In the genomic region with DNA sequence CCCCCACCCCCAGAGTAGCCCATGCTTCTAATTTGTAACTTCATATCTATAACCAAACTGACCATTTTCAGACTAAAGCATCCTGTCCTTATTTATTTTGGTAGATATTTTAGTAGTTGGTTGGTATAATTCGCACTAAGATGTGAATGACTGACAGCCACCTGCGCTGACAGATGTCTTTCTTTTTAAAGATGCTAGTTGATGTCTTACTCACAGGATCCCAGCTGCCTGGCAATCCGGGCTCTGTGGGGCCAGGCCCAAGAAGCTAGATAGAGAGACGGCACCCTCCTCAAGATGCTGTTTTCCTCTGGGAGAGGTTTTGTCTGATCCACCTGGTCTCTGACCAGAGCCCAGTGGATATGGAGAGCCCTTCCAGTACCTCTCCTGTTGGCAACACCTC, we compare ENCODE assay signal across 21 mouse cellular contexts. TPM values are rescaled to one million over a fixed set of nuclear protein-coding genes. Genes with fewer than 3 reads are reported as not detected.
DNase-seq lines count a peak whose midpoint lies in the region; ATAC-seq lines count a peak whose summit lies in the region.
"Had no signal": no experiment of that assay in that cellular context is flagged by ENCODE, and none has a peak within 500 bp of the region (broad histone marks: within the 10 kb centered on the region; RNA-seq: fewer than 3 reads in every experiment).

No protein-coding gene starts in this region.

- no peak overlapping the region for H3K4me2 ChIP-seq in forebrain, embryonic 14.5 days (ENCODE audit: low read length)
- H3K4me2 ChIP-seq in forebrain, embryonic 11.5 days (ENCODE audit: low read depth, low read length, severe bottlenecking), result no peak overlapping the region
- H3K4me2 ChIP-seq: forebrain, embryonic 13.5 days; heart, embryonic 13.5 days; hindbrain, embryonic 14.5 days had no signal

- peak; percentile 38 for DNase-seq in forebrain, embryonic 14.5 days (ENCODE audit: low spot score)
- DNase-seq in forebrain, embryonic 11.5 days (ENCODE audit: low spot score), result no peak
- peak; percentile 38 for DNase-seq in layer of hippocampus, adult 11-12 months (ENCODE audit: low spot score)
- no peak for DNase-seq in layer of hippocampus, adult 9-10 months (ENCODE audit: low spot score)
- peak; percentile 30 to 48 for DNase-seq in layer of hippocampus, adult 8-10 months (ENCODE audit: low spot score in 2 of 2)
- no peak for DNase-seq in layer of hippocampus, postnatal 36 days
- peak; percentile 64 for DNase-seq in layer of hippocampus, adult 9-11 months
- no peak for DNase-seq in cerebellum, postnatal 14 days
- DNase-seq: cerebellum, adult 11-12 months; gastrocnemius, postnatal 36 days had no signal

- ATAC-seq in forebrain, embryonic 14.5 days, result no peak
- ATAC-seq in forebrain, embryonic 11.5 days (replicated peaks; ENCODE audit: low FRiP score), result no peak
- ATAC-seq: inflammation-experienced regulatory T-cells, adult 6 months had no signal

- H3K36me3 ChIP-seq in forebrain, embryonic 14.5 days (ENCODE audit: control insufficient read depth, insufficient read depth, low read length), result no peaks in the 10 kb centered on the region
- H3K36me3 ChIP-seq in forebrain, embryonic 11.5 days (ENCODE audit: control insufficient read depth, insufficient read depth, low read length), result no peaks in the 10 kb centered on the region
- H3K36me3 ChIP-seq: G1E; heart, embryonic 10.5 days; heart, embryonic 13.5 days had no signal

- H3K27ac ChIP-seq in forebrain, embryonic 14.5 days (ENCODE audit: low read depth, low read length), result no peak overlapping the region
- no peak overlapping the region for H3K27ac ChIP-seq in forebrain, embryonic 11.5 days (ENCODE audit: low read depth, low read length)
- H3K27ac ChIP-seq: forebrain, embryonic 13.5 days; heart, adult 2 months; heart, embryonic 10.5 days; heart, embryonic 13.5 days; hindbrain, embryonic 14.5 days; hindbrain, postnatal 0 days had no signal

- H3K4me1 ChIP-seq in forebrain, embryonic 14.5 days (ENCODE audit: control insufficient read depth, insufficient read depth, low read length), result no peaks in the 10 kb centered on the region
- no peaks in the 10 kb centered on the region for H3K4me1 ChIP-seq in forebrain, embryonic 11.5 days (replicated peaks; ENCODE audit: control insufficient read depth, insufficient read depth, low read length)
- H3K4me1 ChIP-seq: heart, embryonic 10.5 days; heart, embryonic 13.5 days had no signal

- no peaks in the 10 kb centered on the region for H3K27me3 ChIP-seq in forebrain, embryonic 14.5 days (replicated peaks; ENCODE audit: control insufficient read depth, insufficient read depth, low read length)
- H3K27me3 ChIP-seq in forebrain, embryonic 11.5 days (ENCODE audit: control insufficient read depth, insufficient read depth, low read length), result no peaks in the 10 kb centered on the region
- H3K27me3 ChIP-seq: forebrain, embryonic 13.5 days; Patski had no signal

- H3K4me3 ChIP-seq in forebrain, embryonic 14.5 days (ENCODE audit: low read depth, low read length), result no peak overlapping the region
- no peak overlapping the region for H3K4me3 ChIP-seq in forebrain, embryonic 11.5 days (ENCODE audit: low read depth, low read length)
- H3K4me3 ChIP-seq: forebrain, embryonic 13.5 days; heart, adult 2 months; heart, embryonic 10.5 days; heart, embryonic 13.5 days had no signal

- 77% methylated on average over 4 of the region's 4 CpGs for WGBS in forebrain, embryonic 14.5 days
- 84% methylated on average over 4 of the region's 4 CpGs for WGBS in forebrain, embryonic 11.5 days

- no peaks in the 10 kb centered on the region for H3K9me3 ChIP-seq in forebrain, embryonic 14.5 days (replicated peaks; ENCODE audit: control insufficient read depth, low read length)
- H3K9me3 ChIP-seq in forebrain, embryonic 11.5 days (ENCODE audit: control insufficient read depth, low read length), result no peaks in the 10 kb centered on the region
- H3K9me3 ChIP-seq: forebrain, embryonic 13.5 days; G1E; heart, embryonic 10.5 days; heart, embryonic 13.5 days had no signal

- H3K9ac ChIP-seq in forebrain, embryonic 14.5 days (ENCODE audit: low read length), result no peak overlapping the region
- H3K9ac ChIP-seq in forebrain, embryonic 11.5 days (ENCODE audit: low read length), result no peak overlapping the region
- H3K9ac ChIP-seq: forebrain, embryonic 13.5 days; heart, embryonic 13.5 days; hindbrain, embryonic 14.5 days had no signal

RNA-seq across cellular contexts. Expression of gene Crtac1, which starts 11.7 kb away (rescaled TPM):
- 17.3 and 17.6 TPM in 2 replicates for polyA plus RNA-seq in forebrain, embryonic 14.5 days (2014; fragmentation: Nextera tagmentation; extraction: Ambion mirVana)
- polyA plus RNA-seq in forebrain, embryonic 11.5 days (2014; fragmentation: Nextera tagmentation; extraction: Ambion mirVana), result 3.2 and 4.0 TPM in 2 replicates
- total RNA-seq in layer of hippocampus, adult 8-10 months (2022), result 100 to 1,000 TPM in 2 of 4 experiments, 10 to 100 TPM in 2; 91.6 to 120 (median 101) TPM
- 100 to 1,000 TPM in 1 of 2 experiments, 10 to 100 TPM in 1; 85.5 to 105 TPM for total RNA-seq in layer of hippocampus, postnatal 36 days (2021)
- total RNA-seq: CH12.LX; G1E; granulocyte monocyte progenitor cell, adult 5-6 weeks; heart, adult 2 months had no signal
- polyA plus RNA-seq: G1E; heart, adult 2 months; inflammation-experienced regulatory T-cells, adult 6 months had no signal

Comparison
In these comparisons a context has a peak if more than half of its experiments do, and no peak if none do; other contexts are left out.
1. DNase-seq: peak in forebrain, embryonic 14.5 days (single experiment), layer of hippocampus, adult 11-12 months (single experiment), layer of hippocampus, adult 8-10 months (2 of 2) and layer of hippocampus, adult 9-11 months (single experiment); none in forebrain, embryonic 11.5 days (single experiment), layer of hippocampus, adult 9-10 months (single experiment), layer of hippocampus, postnatal 36 days (0 of 2) and cerebellum, postnatal 14 days (0 of 2).